Mouse (Mus musculus) C2C12 (cell line): ENCODE data around the gene Gm49486.

Experiments
- CTCF ChIP-seq: IDR thresholded peaks from one replicate; pipeline ENCODE4 v1.5.1; 2011; ENCODE audit not compliant: control insufficient read depth, insufficient read depth, insufficient read length
- FOSL1 ChIP-seq: IDR thresholded peaks from one replicate; pipeline ENCODE4 v1.8.0; 2011; ENCODE audit warnings: mild to moderate bottlenecking, low read length; ENCODE audit not compliant: poor library complexity, insufficient read depth, severe bottlenecking
- MAX ChIP-seq: IDR thresholded peaks from one replicate; pipeline ENCODE4 v1.6.1; 2011; ENCODE audit warnings: mild to moderate bottlenecking, control low read depth

- TF ChIP-seq CTCF (no peak), FOSL1 (no peak), MAX (no peak)
Measured at GRCm38 (mm10) chr15:79285399-79285798, 56.2 kb downstream of the Gm49486 start, which contains the start of gene Baiap2l2.
